Mouse (Mus musculus): ENCODE data around the gene Klhl30.

Klhl30 gene

GRCm38 (mm10) chr1:91350841-91351240, at the start of gene Klhl30:
TSS of gene Klhl30 (plus strand) at chr1:91351016.
- peak; percentile 54 to 68 for DNase-seq (ENCODE audit: low spot score in 2 of 2)

- DNase-seq (ENCODE audit: low spot score in 2 of 2): no peak
Observed at GRCm38 (mm10) chr1:91301206-91301920, 49.5 kb upstream of the Klhl30 start.

- DNase-seq (ENCODE audit: low spot score in 2 of 2): no peak
Observed at GRCm38 (mm10) chr1:91302021-91302420, 48.8 kb upstream of the Klhl30 start.

- no peak for DNase-seq (ENCODE audit: low spot score in 2 of 2)
Observed at GRCm38 (mm10) chr1:91304621-91305020, 46.2 kb upstream of the Klhl30 start.

- no peak for DNase-seq (ENCODE audit: low spot score in 2 of 2)
Observed at GRCm38 (mm10) chr1:91309366-91310085, 41.3 kb upstream of the Klhl30 start.

- no peak for DNase-seq (ENCODE audit: low spot score in 2 of 2)
Observed at GRCm38 (mm10) chr1:91312273-91312672, 38.5 kb upstream of the Klhl30 start.

GRCm38 (mm10) chr1:91313251-91313650, 37.6 kb upstream of the Klhl30 start:
- DNase-seq (ENCODE audit: low spot score in 2 of 2): no peak

- DNase-seq (ENCODE audit: low spot score in 2 of 2): no peak
Observed at GRCm38 (mm10) chr1:91317656-91318055, 33.2 kb upstream of the Klhl30 start.

- DNase-seq (ENCODE audit: low spot score in 2 of 2): no peak
Observed at GRCm38 (mm10) chr1:91321760-91322438, 28.9 kb upstream of the Klhl30 start, which contains the start of gene Espnl. TSS of gene Espnl (plus strand) at chr1:91322075.

- no peak for DNase-seq (ENCODE audit: low spot score in 2 of 2)
Observed at GRCm38 (mm10) chr1:91324646-91325045, 26.2 kb upstream of the Klhl30 start.

GRCm38 (mm10) chr1:91325488-91326042, 25.3 kb upstream of the Klhl30 start:
- no peak for DNase-seq (ENCODE audit: low spot score in 2 of 2)

GRCm38 (mm10) chr1:91332102-91332501, 18.7 kb upstream of the Klhl30 start:
- no peak for DNase-seq (ENCODE audit: low spot score in 2 of 2)

- no peak for DNase-seq (ENCODE audit: low spot score in 2 of 2)
Observed at GRCm38 (mm10) chr1:91333582-91333981, 17.2 kb upstream of the Klhl30 start.

- DNase-seq (ENCODE audit: low spot score in 2 of 2): no peak
Observed at GRCm38 (mm10) chr1:91337355-91337754, 13.5 kb upstream of the Klhl30 start.

GRCm38 (mm10) chr1:91344001-91344400, 6.8 kb upstream of the Klhl30 start:
- DNase-seq (ENCODE audit: low spot score in 2 of 2): no peak

- DNase-seq (ENCODE audit: low spot score in 2 of 2): no peak
Observed at GRCm38 (mm10) chr1:91344921-91345685, 5.7 kb upstream of the Klhl30 start.

GRCm38 (mm10) chr1:91346892-91347291, 3.9 kb upstream of the Klhl30 start:
- peak; percentile 56 to 65 for DNase-seq (ENCODE audit: low spot score in 2 of 2)

GRCm38 (mm10) chr1:91351249-91351648, 433 bp downstream of the Klhl30 start:
- peak in 1 of 2 experiments; percentile 3 for DNase-seq (ENCODE audit: low spot score in 2 of 2)

GRCm38 (mm10) chr1:91352277-91352676, 1.5 kb downstream of the Klhl30 start:
- peak; percentile 48 to 68 for DNase-seq (ENCODE audit: low spot score in 2 of 2)

- DNase-seq (ENCODE audit: low spot score in 2 of 2): no peak
Observed at GRCm38 (mm10) chr1:91356105-91356504, 5.3 kb downstream of the Klhl30 start.

- DNase-seq (ENCODE audit: low spot score in 2 of 2): no peak
Observed at GRCm38 (mm10) chr1:91362113-91362512, 11.3 kb downstream of the Klhl30 start.

Data from natural killer cell, adult 2 months (primary cell).